Mouse (Mus musculus) intestine, embryonic 16.5 days (tissue): ENCODE measurements around the gene Pum1. TPM values are rescaled to one million over a fixed set of nuclear protein-coding genes. Genes with fewer than 3 reads are reported as not detected.

Source experiments
- ATAC-seq: fragments of 200-750 bp; cut with Nextera tagmentation; 2 replicates; pipeline ENCODE4 v1.8.0; 2017; ENCODE audit warnings: moderate TSS enrichment, moderate library complexity
- H3K27ac ChIP-seq: fragments of 300-500 bp; sonication (generic); 2 replicates; pipeline ENCODE4 v1.5.1; 2014; ENCODE audit warnings: mild to moderate bottlenecking, low read length
- H3K27me3 ChIP-seq: fragments of 300-500 bp; sonication (generic); replicated peaks from 2 replicates; pipeline ENCODE4 v1.6.1; 2014; ENCODE audit warnings: low read length, control low read depth, mixed read lengths; ENCODE audit not compliant: control insufficient read depth, insufficient read depth
- H3K36me3 ChIP-seq: fragments of 300-500 bp; sonication (generic); 2 replicates; pipeline ENCODE4 v1.6.1; 2014; ENCODE audit warnings: low read length, control low read depth; ENCODE audit not compliant: control insufficient read depth, insufficient read depth
- H3K4me1 ChIP-seq: fragments of 300-500 bp; sonication (generic); 2 replicates; pipeline ENCODE4 v1.6.1; 2014; ENCODE audit warnings: low read length, control low read depth, mixed read lengths; ENCODE audit not compliant: control insufficient read depth, insufficient read depth
- H3K4me2 ChIP-seq: fragments of 300-500 bp; sonication (generic); 2 replicates; pipeline ENCODE4 v1.6.1; 2014; ENCODE audit warnings: low read depth, low read length, control low read depth
- H3K4me3 ChIP-seq: fragments of 300-500 bp; sonication (generic); 2 replicates; pipeline ENCODE4 v1.5.1; 2014; ENCODE audit warnings: mild to moderate bottlenecking, low read length
- H3K9ac ChIP-seq: fragments of 300-500 bp; sonication (generic); 2 replicates; pipeline ENCODE4 v1.6.1; 2014; ENCODE audit warnings: low read depth, low read length
- H3K9me3 ChIP-seq: fragments of 300-500 bp; sonication (generic); 2 replicates; pipeline ENCODE4 v1.6.1; 2016; ENCODE audit warnings: low read length, control low read depth; ENCODE audit not compliant: control insufficient read depth
- WGBS: fragments of 180-500 bp; shearing (Covaris S2); extraction: QIAGEN DNeasy Blood & Tissue Kit; methylation state at CpG from one replicate; pipeline ENCODE4 v1.1.7; 2014; 5-methylcytosine and 5-hydroxymethylcytosine counted together
- polyA plus RNA-seq: library from polyadenylated mRNA; unstranded; fragments of >200 nt; fragmentation: Nextera tagmentation; extraction: Ambion mirVana; gene quantifications from 2 replicates; pipeline ENCODE4 v1.2.1, GENCODE M21; 2015

Pum1 gene
- polyA plus RNA-seq, 1 experiment from 2014 or later: 60.8 TPM

GRCm38 (mm10) chr4:130706215-130707000 lies 43.3 kb downstream of the Pum1 start:
- Histone ChIP-seq H3K9me3 (no peaks in the 10 kb centered on the region), H3K4me2 (0 out of 2 replicates have a peak overlapping the region, but pooled peaks have one; percentile 6), H3K4me1 (peaks cover 40% of the 10 kb centered on the region), H3K9ac (no peak overlapping the region), H3K27ac (peak overlapping the region; percentile 74), H3K4me3 (no peak overlapping the region), H3K36me3 (peaks cover 8% of the 10 kb centered on the region; the same call in 1 of the 2 replicates), H3K27me3 (no peaks in the 10 kb centered on the region)
- ATAC-seq: peak; percentile 95
- WGBS: 42% methylated on average over 3 of the region's 3 CpGs

GRCm38 (mm10) chr4:130711353-130711848 lies 48.3 kb downstream of the Pum1 start:
- ATAC-seq: peak; percentile 22; the same call in 1 of the 2 replicates

GRCm38 (mm10) chr4:130712341-130712740 lies 49.2 kb downstream of the Pum1 start:
- Histone ChIP-seq H3K9ac (no peak overlapping the region), H3K27me3 (no peaks in the 10 kb centered on the region), H3K4me3 (no peak overlapping the region), H3K36me3 (no peaks in the 10 kb centered on the region), H3K9me3 (no peaks in the 10 kb centered on the region), H3K4me1 (peaks cover 40% of the 10 kb centered on the region), H3K27ac (no peak overlapping the region), H3K4me2 (no peak overlapping the region)
- 75% methylated on average over 3 of the region's 3 CpGs for WGBS
- 0 out of 2 replicates have a peak, but pooled peaks have one; percentile 16 for ATAC-seq

More at GRCm38 (mm10) chr4:130711353-130711848, 48.3 kb downstream of the Pum1 start:
- peaks cover 47% of the 10 kb centered on the region for H3K4me1 ChIP-seq
- H3K27ac ChIP-seq: no peak overlapping the region
- H3K27me3 ChIP-seq: no peaks in the 10 kb centered on the region
- no peaks in the 10 kb centered on the region for H3K36me3 ChIP-seq
- no peaks in the 10 kb centered on the region for H3K9me3 ChIP-seq
- H3K4me2 ChIP-seq: no peak overlapping the region
- H3K4me3 ChIP-seq: no peak overlapping the region
- H3K9ac ChIP-seq: no peak overlapping the region
- WGBS: 52% methylated on average over 5 of the region's 5 CpGs

GRCm38 (mm10) chr4:130713430-130713829 lies 50.3 kb downstream of the Pum1 start:
- Histone ChIP-seq H3K9me3 (no peaks in the 10 kb centered on the region), H3K27me3 (no peaks in the 10 kb centered on the region), H3K27ac (no peak overlapping the region), H3K4me1 (peaks cover 36% of the 10 kb centered on the region), H3K4me3 (no peak overlapping the region), H3K4me2 (no peak overlapping the region), H3K9ac (no peak overlapping the region), H3K36me3 (no peaks in the 10 kb centered on the region)
- WGBS: 62% methylated on average over 5 of the region's 5 CpGs
- no peak for ATAC-seq

GRCm38 (mm10) chr4:130715126-130715525 lies 52.0 kb downstream of the Pum1 start:
- H3K4me2 ChIP-seq: peak overlapping the region; percentile 20; the same call in 1 of the 2 replicates
- no peaks in the 10 kb centered on the region for H3K9me3 ChIP-seq
- H3K27ac ChIP-seq: peak overlapping the region; percentile 47
- H3K4me1 ChIP-seq: peaks cover 40% of the 10 kb centered on the region
- 0 out of 2 replicates have a peak, but pooled peaks cover 2% of the 10 kb centered on the region for H3K36me3 ChIP-seq
- no peak overlapping the region for H3K4me3 ChIP-seq
- H3K27me3 ChIP-seq: no peaks in the 10 kb centered on the region
- no peak overlapping the region for H3K9ac ChIP-seq
- peak; percentile 93 for ATAC-seq

- H3K4me3 ChIP-seq: no peak overlapping the region
- H3K9me3 ChIP-seq: no peaks in the 10 kb centered on the region
- 0 out of 2 replicates have a peak, but pooled peaks cover 3% of the 10 kb centered on the region for H3K36me3 ChIP-seq
- no peak overlapping the region for H3K4me2 ChIP-seq
- ATAC-seq: 0 out of 2 replicates have a peak, but pooled peaks have one; percentile 12
- H3K9ac ChIP-seq: no peak overlapping the region
- no peak overlapping the region for H3K27ac ChIP-seq
- peaks cover 36% of the 10 kb centered on the region for H3K4me1 ChIP-seq
- H3K27me3 ChIP-seq: no peaks in the 10 kb centered on the region
These were observed 52.5 kb downstream of the Pum1 start for GRCm38 (mm10) chr4:130715623-130716022.

GRCm38 (mm10) chr4:130719348-130719747 lies 56.2 kb downstream of the Pum1 start:
- no peak for ATAC-seq
- Histone ChIP-seq H3K9me3 (no peaks in the 10 kb centered on the region), H3K4me1 (peaks cover 20% of the 10 kb centered on the region), H3K4me3 (no peak overlapping the region), H3K9ac (no peak overlapping the region), H3K27me3 (no peaks in the 10 kb centered on the region), H3K4me2 (no peak overlapping the region), H3K36me3 (0 out of 2 replicates have a peak, but pooled peaks cover 3% of the 10 kb centered on the region), H3K27ac (no peak overlapping the region)
- 64% methylated on average over 4 of the region's 4 CpGs for WGBS

GRCm38 (mm10) chr4:130722607-130723006 lies 59.5 kb downstream of the Pum1 start:
- no peak overlapping the region for H3K4me2 ChIP-seq
- 0 out of 2 replicates have a peak, but pooled peaks cover 3% of the 10 kb centered on the region for H3K36me3 ChIP-seq
- WGBS: 26% methylated on average over 1 of the region's 1 CpGs
- no peaks in the 10 kb centered on the region for H3K27me3 ChIP-seq
- H3K9me3 ChIP-seq: no peaks in the 10 kb centered on the region
- no peak overlapping the region for H3K27ac ChIP-seq
- peaks cover 7% of the 10 kb centered on the region; the same call in 1 of the 2 replicates for H3K4me1 ChIP-seq
- H3K9ac ChIP-seq: no peak overlapping the region
- H3K4me3 ChIP-seq: no peak overlapping the region
- no peak for ATAC-seq

GRCm38 (mm10) chr4:130726118-130726517 lies 63.0 kb downstream of the Pum1 start:
- no peaks in the 10 kb centered on the region for H3K4me1 ChIP-seq
- H3K9ac ChIP-seq: no peak overlapping the region
- ATAC-seq: no peak
- H3K9me3 ChIP-seq: no peaks in the 10 kb centered on the region
- WGBS: 53% methylated on average over 3 of the region's 3 CpGs
- no peak overlapping the region for H3K4me3 ChIP-seq
- H3K27me3 ChIP-seq: no peaks in the 10 kb centered on the region
- peaks cover 12% of the 10 kb centered on the region; the same call in 1 of the 2 replicates for H3K36me3 ChIP-seq
- no peak overlapping the region for H3K4me2 ChIP-seq
- no peak overlapping the region for H3K27ac ChIP-seq
